Mouse (Mus musculus): ENCODE data around the gene Ankrd37. TPM values are rescaled to one million over a fixed set of nuclear protein-coding genes. Genes with fewer than 3 reads are reported as not detected.

Ankrd37 gene
- total RNA-seq (2015) (4.1 and 5.1 TPM in 2 replicates), total RNA-seq (2017) (3.5 and 6.3 TPM in 2 replicates)

DNA sequence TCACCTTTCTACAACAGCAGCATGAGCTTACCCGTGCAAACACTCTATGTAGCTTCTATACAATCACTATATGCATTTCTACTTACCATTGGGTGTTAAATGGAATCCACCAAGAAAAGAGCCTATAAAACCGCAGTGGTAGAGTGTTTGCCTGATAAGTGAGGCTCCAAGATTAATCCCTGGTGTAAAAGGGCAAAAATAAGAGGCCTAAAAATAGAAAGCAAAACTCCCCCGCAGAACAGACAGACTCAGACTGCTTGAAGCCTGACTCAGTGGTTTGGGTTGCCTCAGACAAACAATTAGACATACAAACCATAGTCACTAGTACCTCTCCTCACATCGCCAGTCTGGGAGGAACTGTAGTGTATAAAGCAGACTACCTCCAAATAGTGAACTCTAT lies at the start of gene Ankrd37:
TSS of gene Ankrd37 (minus strand) at position 112 of the 400 bp plus-strand sequence.
- no peak for ATAC-seq (ENCODE audit: poor library complexity, severe bottlenecking)

DNA sequence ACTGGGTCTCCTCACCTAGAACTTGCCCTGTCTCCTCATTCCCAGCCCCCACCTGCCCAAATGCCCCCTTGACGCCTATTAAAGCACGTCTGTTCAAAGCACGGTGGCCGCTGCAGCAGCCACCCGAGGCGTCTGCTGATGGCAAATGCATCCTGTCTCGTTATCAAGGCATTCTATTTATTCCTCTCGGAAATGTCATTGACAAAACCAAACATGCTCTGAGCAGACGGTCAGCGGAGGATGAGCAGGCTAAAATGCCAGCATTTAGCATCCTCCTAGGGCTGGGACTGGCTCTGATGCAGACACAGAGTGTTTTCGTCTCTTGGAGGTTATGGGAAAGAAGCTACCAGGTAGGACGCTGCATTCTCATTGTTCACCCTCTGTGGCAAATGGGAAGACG lies 34.8 kb upstream of the Ankrd37 start:
- no peak for ATAC-seq (ENCODE audit: poor library complexity, severe bottlenecking)

DNA sequence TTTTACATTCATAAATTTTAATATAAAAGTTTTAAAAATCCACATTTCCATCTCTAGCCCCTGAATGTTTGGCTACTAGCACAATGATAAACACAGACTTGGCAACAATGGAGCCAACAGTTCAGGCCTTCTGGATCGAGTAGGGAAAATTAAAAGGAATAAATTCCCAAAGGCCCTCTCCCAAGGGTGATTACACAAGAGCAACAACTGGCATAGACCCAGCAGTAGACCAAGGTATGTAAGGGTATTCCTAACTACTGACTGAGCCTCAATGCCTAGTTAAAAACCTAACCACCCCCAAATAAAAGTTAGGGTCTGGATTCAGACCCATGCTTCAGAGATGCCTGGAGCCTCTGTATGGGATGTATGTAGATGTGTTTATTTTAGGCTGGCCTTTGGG lies 34.2 kb upstream of the Ankrd37 start:
- ATAC-seq (ENCODE audit: poor library complexity, severe bottlenecking): no peak

DNA sequence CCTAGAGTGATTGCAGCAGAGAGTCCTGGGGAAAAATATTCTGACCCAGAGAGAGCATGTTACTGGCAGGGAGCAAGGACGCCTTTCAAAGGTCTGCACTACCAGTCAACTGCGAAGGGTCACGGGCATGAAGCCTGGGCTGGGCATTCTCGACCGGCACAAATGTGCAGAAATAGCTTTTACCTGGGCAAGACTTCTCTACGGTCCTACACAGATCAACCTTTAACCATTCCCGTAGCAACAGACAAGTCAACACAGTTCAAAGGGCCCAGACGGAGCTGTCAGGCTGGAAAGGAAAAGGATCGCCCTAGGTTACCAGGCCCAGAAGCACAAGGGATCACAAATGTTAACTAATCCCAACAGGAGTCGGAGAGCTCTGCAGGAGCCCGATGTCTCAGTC lies 30.7 kb upstream of the Ankrd37 start:
- ATAC-seq (ENCODE audit: poor library complexity, severe bottlenecking): no peak

DNA sequence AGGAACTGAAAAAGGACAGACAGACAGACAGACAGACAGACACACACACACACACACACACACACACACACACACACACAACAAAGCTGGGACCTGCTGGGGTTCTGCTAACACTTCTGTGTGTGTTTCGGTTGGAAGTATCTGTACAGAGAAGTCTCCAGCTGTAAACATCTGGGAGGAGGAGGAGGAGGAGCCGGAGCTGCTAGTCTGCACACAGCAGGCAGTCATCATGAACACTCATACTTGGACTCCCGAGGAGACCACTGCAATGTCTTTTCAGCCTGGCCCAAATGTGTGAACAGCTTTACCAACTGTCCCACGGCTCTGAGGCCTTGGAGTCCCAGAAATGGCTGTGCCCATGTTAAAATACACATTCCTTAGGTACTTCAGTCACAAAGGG lies 18.9 kb upstream of the Ankrd37 start:
- ATAC-seq (ENCODE audit: poor library complexity, severe bottlenecking): no peak

DNA sequence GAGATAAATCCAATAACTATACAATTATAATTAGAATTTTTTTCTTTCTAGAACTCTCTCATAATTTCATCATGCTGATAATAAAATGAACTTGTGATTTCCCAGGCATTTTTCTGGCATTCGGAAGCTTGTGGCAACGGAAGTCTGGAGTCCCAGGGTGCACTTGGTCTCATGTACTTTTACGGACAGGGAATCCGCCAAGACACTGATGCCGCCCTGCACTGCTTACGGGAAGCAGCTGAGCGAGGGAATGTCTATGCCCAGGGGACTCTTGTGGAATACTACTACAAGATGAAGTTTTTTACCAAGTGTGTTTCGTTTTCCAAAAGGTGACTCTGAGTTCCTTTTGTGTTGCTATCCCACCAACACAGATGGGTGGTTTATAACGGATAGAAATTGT lies 17.3 kb upstream of the Ankrd37 start:
- ATAC-seq (ENCODE audit: poor library complexity, severe bottlenecking): no peak

DNA sequence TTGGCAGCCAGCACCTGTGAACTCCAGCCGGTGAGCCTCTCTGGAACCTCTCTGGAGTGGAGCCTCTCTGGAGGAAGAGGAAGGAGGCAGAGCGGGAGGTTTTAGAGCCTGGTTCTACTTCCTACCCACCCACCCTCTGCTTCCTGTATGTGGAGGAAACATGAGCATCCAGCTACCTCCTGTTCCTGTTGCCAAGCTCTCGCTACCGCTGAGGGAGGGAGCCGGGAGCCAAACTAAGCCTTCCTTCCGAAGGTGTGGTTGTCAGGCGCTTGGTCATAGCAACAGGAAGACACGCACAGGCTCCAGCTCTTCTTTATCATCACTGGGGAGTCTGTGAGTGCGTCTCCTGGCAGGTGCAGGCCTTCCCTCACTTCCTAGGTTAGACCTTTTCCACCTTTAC lies 16.7 kb upstream of the Ankrd37 start:
- no peak for ATAC-seq (ENCODE audit: poor library complexity, severe bottlenecking)

DNA sequence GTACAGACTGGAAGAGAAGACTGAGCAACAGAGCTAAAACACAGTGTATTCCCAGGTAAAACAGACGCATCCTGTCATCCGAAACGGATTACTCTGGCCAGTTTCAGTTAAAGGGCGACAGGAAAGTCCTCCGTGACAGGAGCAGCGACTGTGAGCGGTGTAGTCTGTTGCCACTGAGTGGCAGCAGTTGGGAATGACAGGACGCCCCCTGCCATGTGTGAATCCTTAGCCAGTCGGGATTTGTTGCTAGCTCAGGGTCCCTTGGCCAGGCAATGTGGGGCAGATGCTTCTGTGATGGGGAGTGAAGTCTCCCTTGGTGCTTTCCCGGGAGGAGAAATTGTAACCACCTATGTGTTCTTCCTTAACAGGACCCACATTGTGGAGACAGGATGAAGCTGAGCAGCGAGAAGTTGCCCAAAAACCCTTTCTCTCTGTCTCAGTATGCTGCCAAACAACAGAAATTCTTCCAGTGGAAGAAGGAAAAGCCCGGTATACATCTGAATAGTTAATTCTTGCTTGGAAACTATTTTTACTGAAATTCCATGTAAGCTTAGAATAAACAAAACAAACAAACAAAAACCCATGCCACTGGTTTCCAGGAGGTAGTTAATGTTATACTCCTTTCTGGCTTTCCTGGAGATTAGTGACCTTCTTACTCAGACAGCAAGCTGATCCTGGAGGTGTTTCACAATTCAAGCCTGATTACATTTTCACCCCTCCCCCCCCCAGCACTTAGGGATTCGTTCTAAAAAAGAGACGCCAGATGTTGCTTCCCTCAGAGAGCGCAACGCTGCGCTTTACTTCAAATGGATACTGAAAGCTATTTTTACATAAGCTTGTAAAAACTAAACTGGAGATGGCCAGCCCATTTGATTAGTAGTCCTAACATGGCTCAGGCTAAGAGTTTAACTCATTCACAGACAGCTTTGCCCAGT lies 5.5 kb upstream of the Ankrd37 start:
- ATAC-seq (ENCODE audit: poor library complexity, severe bottlenecking): no peak

DNA sequence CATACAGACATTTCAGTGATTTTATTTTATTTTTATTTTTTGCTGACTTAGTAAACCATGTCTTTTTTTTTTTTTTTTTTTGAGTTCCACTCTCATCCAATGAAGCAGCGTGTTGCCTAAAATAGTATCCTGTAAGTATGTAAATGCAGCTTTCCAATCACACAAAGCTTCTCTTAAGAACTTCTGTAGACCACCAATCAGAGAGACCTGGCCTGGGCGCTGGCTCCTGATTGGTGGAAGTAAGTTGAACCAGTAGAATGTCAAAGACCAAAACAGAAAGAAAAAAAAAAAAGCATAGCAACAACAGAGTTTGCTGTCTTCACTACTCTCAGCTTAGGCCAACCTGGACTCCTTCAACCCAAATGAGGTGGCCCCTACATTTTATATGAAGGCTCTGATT lies 4.8 kb upstream of the Ankrd37 start:
- ATAC-seq (ENCODE audit: poor library complexity, severe bottlenecking): no peak

DNA sequence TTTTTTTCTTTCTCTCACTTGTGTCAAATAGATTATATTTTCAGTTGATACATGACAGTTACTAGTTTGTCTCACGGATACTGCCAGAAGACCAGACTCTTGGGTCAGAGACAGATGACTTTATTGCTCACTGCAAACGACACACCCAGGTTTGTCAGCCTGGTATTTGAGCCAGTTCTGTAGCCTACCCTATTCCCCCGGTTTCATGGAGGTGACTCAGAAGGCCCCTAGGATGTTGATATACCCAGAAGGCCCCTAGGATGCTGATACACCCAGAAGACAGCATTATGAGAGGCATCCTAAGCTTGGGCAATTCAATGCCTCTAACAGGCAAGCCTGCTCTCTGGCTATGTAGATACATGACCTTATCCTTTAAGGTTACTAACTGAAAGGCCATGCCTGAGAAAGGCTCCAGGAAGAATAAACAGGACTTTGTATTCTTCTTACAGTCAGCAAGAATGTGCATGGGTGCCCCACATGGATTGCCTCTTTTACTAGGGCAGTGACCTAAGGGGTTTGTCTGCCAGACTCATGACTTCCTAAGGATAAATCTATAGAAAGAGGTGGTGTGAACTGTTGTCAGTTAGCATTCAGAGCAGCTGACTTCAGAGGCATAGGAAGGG lies 1.7 kb upstream of the Ankrd37 start:
- no peak for ATAC-seq (ENCODE audit: poor library complexity, severe bottlenecking)

DNA sequence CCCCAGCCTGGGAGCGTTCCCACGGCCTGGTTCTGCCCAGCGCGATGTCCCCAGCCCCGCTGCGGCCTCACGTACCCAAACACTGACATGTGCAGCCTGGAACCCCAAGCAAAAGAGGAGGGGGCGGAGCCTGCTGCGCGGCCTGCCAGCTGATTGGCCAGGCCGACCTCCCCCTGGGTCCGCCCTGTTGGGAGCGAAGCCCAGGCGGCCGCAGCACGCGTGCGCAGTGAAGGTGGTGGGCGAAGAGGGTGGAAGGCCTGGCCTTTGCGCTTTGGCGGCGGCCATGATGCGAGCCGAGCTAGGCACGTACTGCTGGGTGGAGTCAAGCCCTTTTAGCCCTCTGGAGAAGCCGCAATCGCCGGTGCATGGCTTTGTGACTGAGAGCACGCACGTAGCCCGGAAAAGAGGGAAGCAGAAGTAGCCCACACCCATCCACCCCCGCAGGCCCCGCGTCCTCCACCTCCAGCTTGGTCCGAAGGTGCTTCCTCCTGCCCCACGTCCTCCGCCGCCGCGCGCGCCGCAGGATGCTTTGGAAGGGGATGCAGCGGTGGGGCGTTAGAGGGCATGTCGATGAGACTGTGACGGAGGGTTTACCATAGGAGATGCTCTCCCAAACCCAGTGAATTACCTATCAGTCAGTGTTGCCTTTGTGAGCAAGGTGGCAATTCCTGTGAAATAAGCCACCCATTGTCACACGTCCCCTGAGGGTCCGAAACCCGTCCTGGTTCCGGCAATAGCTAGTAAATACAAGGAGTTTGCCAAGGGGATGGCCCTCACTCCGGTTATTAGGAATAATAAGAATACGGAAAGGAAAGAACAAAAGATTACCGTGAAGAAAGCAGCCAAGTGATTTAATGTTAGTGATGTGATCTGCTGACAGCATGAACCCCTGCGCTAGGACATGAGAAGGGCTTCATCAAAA lies 5.5 kb downstream of the Ankrd37 start:
- peak; percentile 93 for ATAC-seq (ENCODE audit: poor library complexity, severe bottlenecking)

DNA sequence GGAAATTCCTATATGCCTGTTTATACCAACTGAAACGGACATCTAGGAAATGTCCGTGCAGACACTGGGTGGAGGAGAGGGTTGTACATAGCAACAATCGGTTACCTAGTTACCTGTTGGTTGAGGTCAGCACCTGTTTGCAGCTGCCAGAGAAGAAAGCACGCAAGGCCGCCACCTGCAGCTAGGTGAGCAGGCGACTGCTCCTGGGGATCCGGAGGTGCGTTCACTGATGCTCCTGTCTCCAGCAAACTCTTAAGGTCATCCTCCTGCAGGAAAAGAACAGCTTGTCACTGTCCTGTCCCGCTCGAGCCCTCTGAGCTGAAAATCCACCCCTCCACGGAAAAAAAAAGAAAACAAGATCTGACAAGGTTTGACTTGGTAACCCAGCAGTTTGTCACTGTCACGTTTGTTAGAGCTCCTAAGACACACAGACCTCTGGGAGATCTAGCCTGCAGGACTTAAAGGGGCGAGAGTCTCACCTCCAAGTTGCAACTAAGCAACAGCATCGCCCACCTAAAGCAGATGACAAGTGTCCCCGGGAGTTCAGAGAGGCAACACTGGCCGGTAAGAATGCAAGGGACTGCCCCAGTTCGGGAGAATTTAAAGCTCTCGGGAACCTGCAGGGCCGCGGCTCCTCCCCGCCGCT lies 6.2 kb downstream of the Ankrd37 start, which contains the start of gene Lrp2bp:
TSS of gene Lrp2bp (plus strand) at position 166 of the 646 bp plus-strand sequence.
- ATAC-seq (ENCODE audit: poor library complexity, severe bottlenecking): no peak

DNA sequence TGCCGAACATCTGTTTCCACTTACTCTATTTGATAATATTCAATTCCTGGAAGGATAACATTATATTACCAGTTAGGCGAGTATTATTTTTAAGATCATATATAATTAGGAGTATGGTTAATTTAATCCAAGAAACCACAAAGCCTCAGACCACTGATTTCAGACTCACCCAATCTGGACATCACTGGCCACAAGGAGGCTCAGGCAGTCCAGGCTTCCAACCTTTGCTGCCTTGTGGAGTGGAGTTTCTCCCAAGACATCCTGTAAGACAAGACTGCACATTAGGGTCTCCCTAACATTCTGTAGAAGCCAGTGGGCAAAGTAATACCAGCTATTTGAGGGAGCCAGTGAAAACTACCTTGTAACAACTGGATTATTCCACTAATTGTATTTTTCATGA lies 7.3 kb downstream of the Ankrd37 start:
- ATAC-seq (ENCODE audit: poor library complexity, severe bottlenecking): no peak

DNA sequence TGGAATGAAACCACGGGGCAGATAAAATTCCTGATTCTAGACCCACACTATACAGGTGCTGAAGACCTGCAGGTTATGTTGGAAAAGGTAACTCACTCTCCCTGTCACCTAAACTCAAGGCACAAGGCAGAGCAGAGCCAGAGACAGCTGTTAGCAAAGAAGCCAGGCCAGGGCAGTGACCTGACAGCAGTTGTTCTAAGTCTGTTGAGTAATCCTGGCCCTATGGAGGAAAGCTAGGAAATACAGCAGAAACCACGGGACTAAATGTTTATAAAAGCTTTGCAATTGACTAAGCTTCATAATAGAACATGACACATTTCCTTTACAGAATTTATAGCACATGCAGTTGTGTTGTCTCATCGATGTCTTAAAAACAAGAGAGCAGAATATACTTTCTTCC lies 9.9 kb downstream of the Ankrd37 start:
- ATAC-seq (ENCODE audit: poor library complexity, severe bottlenecking): no peak

DNA sequence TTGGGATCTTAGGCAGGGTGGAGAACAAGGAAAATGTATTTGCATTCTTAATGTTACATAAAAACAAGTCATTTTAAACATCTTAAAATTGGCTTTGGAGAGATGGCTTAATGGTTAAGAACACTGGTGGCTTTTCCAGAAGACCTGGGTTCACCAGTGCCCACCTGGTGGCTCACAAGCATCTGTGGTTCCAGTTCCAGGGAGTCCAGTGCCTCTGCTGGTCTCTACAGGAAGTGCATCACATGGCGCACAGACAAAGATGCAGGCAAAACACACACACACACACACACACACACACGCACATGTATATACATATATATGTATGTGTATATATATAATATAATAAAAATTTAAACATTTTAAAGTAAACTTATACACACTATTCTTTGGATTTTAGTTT lies 11.4 kb downstream of the Ankrd37 start:
- peak; percentile 66 for ATAC-seq (ENCODE audit: poor library complexity, severe bottlenecking)

DNA sequence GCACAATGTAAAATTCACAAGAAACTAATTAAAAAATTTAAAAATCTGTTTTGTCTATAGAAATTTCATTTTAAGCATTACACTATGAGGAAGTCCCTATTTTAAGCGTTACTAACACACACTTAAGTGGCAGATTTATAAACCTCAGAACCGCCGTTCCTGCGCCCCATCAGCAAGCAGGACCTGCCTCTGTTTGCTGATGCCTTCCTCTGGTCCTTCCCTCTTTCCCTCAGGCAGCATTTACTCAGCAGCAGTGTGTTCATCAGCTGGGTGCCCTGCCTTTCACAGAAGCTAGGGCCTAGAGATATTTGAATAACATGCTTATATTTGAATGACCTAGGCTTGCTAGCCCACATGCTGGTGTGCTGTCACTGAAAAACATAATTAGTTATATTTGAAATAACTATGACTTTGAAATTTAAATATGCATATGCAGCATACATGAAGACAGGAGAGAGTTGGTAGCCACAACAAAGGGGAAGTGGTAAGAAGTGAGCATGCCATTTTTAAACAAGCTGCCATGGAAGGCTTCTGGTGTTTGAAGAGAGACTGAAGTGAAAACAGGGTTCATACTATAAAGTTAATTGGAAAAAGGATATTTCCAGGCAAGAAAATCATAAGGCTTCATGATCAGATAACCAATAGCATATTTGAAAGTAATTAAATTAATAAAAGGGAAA lies 14.7 kb downstream of the Ankrd37 start:
- peak; percentile 56; the same call in 1 of the 2 replicates for ATAC-seq (ENCODE audit: poor library complexity, severe bottlenecking)

DNA sequence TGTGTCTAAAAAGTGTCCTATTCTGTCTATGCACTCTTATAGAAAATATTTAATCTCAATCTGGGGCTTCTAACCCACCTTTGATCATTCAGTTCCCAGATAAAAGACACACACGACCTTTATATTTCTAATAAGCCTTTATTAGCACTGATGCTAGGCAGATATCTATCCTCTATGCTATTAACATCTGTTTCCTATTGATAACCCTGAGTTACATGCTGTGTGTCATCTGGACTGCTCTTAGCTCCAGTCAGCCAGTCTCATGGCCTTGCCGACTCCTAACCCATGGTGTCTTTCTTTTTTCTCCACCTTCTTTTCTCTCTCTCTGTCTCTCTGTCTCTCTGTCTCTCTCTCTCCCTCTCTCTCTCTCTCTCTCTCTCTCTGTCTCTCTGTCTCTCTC lies 17.3 kb downstream of the Ankrd37 start:
- no peak for ATAC-seq (ENCODE audit: poor library complexity, severe bottlenecking)

DNA sequence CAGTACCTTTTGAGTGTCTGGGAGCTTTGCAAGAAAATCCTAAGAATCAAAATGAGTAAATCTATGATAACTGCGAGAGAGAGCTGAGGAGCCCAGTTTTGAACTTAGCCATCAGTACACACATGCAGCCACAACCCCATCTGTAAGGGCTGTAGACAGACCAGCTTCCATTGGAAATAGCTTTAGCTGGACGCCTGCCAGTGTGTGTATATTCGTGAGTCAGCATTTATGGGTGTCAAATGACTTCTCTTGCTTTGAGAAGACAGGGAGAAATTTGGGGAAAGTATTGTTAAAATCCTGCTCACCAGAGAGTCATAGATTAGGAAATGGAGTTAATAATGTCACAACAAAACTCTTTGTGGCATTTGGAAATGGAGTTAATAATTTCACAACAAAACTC lies 18.8 kb downstream of the Ankrd37 start:
- ATAC-seq (ENCODE audit: poor library complexity, severe bottlenecking): no peak

DNA sequence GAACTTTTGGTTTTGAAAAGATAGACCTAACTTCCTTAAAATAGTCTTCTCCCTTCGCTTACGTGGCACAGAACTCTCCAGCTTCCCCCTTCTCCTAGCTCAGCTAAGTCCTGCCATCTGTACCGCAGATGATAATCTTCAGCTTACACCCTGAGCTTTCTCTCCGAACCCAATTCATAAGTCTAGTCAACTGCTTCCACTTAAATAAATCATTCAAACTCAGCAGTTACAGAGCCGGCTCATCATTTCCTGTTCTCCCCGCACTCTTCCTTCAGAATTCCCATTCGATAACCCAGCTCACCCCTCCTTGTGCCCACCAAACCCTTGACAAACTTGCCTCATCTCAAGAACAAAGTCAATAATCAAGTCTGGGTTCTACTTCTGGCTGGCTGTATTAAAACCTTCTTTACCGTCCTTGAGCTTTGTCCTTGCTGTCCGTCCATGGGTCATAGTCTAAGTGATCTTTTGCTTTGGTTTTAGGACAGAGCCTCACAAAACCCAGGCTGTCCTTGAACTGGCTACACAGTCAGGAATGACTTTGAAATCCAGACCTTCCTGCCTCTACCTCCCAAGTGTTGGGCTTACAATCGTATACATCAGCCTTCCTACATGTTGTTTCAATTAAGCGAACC lies 29.6 kb downstream of the Ankrd37 start:
- ATAC-seq (ENCODE audit: poor library complexity, severe bottlenecking): peak; percentile 63

All from megakaryocyte, adult 5-6 weeks (primary cell).